Mouse (Mus musculus) adrenal gland, postnatal 10 days (tissue): ENCODE measurements at regions not wholly inside any gene's neighbourhood (a gene's known extent, or its start where the extent isn't known, plus 50 kb on each side); places are given as distances from the start of the nearest gene placed in this dataset.
A peak's percentile ranks its signal among the peaks of the same experiment; 100 is the strongest.

ENCODE experiments used
- DNase-seq: peaks from one replicate; pipeline ENCODE4 v3.0.0; 2021; ENCODE audit warnings: mixed read lengths

DNA sequence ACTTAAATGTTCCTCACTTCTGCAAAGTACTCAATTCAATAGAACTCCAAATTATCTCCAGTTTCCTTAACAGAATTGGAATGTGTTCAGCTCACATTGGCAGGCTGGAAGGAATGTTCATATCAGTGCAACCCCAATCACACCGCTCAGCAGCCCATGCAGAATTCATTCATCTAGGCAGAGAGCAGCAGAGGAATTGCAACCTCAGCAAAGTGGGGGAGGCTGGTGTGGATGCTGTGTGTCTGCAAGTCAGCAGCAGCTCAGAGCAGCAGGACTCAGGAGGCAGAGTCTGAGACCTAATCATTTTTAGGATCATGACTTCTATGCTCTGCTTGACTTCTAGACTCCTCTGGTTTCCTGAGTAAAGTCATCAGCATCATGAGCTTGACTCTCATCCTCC lies 100.7 kb upstream of the Chrna7 start:
- no peak for DNase-seq

- peak; percentile 68 for DNase-seq
These were observed 107.2 kb upstream of the Chrna7 start for GRCm38 (mm10) chr7:63319594-63319993.

DNA sequence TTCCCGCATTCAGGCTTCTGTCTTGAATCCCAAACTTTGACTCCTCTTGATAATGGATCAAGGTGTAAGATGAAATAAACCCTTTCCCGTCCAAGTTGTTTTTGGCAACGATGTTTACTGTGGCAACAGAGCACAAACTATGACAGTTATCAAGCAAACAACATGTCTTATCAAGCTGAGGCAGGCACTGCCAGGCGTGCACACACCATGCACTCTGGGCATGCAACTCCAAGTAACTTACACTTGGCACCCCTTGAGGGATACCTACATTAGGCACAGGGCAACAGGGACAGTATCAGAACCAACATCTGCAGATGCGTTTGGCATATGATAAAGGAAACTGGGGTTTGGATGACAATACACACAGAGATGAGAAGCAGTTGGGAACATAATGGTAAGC lies 108.8 kb upstream of the Chrna7 start:
- DNase-seq, result no peak

DNA sequence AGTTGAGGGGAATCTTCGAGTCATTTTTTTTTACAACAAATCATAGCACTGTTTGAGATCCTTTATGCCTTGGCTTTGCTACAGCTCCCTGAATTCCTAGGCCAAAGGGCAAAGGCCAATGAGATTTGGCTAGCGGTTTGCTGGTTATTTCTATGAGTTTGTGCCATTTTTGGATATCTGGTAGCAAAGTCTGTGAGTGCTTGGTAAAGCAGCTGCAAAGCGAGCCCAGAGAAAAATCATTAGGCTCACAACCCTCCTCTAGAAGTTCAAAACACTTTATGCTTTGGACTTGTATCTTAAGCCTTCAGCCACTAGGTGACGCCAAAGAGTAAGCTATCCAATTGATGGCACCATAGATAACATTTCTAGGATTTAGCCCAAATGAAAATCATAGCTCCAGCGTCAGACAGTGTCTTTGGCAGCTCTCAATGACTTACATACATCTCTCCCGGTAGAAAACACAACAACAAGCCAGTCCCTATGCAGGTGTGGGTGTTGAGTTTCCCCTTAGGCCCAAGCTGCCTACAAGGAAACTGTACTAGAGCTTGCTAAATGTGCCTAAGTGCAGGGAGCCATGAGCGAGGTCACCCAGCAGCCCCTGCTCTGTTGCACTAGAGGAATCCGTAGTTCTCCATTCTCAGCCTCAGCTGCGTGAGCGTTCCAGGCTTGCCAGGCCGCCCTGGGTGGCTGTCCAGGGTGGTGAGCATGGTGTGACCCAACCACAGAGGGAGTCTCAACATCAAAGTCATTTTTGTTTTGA lies 109.8 kb upstream of the Chrna7 start:
- DNase-seq, result peak; percentile 70

- peak; percentile 54 for DNase-seq
These were observed 109.4 kb upstream of the Otud7a start for GRCm38 (mm10) chr7:63335146-63335545.

DNA sequence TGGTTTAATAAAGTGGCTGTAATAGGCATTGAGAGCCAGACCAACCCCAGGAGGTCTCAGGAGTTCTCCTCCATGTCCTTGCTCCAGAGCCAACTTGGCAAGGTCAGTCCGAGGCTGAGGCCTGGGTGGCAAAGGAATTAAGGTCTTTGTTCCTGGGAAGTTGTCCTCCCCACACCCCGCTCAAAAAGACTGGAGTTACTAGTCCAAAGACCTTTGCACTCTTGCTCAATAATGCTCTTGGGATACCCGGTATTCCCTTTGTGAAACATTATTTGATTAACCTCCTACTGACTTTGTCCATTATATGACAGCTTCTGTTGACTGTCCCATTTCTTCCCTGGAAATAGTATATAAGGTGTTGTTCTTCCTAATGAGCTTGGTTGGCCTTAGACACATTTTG lies 108.5 kb upstream of the Otud7a start:
- peak; percentile 45 for DNase-seq

DNA sequence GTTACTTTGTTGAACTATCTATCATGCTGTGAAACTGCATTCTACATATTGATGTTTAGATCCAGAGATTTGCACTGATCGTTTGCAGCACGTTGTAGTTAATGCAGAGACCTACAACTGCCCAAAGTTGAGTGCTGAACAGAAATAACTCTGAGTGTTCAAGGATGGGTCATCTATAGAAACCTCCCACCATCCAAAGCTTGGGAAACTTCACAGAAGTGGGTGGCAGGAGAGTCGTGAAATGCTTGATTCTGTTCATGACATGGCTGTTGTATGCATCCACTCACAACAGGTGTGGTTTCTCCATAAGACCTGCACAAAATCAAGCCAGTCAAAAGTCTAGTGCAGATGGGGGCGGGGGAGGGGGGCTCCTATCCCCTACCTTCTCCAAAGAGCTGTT lies 102.8 kb upstream of the Otud7a start:
- no peak for DNase-seq

DNA sequence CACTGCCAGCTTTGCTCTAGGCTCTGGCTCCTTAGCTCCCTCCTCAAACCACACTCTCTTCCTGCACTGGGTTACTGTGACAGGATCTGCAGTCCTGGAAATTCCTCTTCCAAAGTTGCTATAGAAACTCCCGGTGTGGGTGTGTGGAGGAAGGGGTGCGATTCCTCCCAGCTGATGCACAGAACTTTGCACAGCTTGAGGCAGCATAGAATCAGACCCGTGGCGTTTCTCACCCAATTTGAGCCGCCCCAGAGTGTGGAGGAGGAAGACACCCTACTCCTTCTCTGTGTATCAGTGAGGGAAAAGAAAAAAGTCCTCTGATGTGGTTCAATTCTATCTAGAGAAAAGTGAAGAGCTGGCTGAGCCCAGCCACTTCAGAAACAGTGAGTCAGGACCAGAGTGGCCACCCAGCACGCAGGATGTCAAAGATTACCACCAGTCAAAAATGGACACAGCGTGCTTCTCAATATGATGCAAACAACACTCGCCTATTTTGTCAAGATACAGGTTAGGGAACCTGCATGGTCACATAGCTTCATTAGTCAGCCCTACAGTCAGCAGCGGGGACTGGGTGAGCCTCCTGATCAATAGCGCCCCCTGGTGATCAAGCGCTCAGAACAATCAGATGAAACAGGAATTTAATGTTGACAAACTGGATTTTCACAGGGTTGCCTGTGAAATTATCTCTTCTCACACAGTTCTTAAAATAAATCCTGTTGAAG lies 98.7 kb upstream of the Otud7a start:
- DNase-seq, result peak; percentile 78

DNA sequence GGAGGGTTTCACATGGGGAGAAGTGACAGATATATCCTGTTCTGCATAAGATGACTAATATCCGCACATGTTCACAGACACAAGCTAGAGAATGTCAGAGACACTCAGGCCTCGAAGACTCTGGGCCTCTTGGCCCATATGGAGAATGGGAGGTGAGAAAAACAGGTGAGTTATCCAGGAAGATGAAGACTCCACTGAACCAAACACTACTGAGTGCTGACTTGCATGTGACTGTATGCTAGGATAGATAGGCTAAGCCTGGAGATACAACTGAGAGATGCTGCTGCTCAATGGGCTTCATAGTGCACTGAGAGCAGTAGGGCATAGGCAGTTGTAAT lies 98.2 kb upstream of the Otud7a start:
- DNase-seq, result no peak
